Mouse (Mus musculus): ENCODE measurements around the gene Btn2a2. TPM values are rescaled to one million over a fixed set of nuclear protein-coding genes. Genes with fewer than 3 reads are reported as not detected.

The Btn2a2 gene
- polyA plus RNA-seq, 1 experiment from 2014 or later = 0.20 TPM

DNA sequence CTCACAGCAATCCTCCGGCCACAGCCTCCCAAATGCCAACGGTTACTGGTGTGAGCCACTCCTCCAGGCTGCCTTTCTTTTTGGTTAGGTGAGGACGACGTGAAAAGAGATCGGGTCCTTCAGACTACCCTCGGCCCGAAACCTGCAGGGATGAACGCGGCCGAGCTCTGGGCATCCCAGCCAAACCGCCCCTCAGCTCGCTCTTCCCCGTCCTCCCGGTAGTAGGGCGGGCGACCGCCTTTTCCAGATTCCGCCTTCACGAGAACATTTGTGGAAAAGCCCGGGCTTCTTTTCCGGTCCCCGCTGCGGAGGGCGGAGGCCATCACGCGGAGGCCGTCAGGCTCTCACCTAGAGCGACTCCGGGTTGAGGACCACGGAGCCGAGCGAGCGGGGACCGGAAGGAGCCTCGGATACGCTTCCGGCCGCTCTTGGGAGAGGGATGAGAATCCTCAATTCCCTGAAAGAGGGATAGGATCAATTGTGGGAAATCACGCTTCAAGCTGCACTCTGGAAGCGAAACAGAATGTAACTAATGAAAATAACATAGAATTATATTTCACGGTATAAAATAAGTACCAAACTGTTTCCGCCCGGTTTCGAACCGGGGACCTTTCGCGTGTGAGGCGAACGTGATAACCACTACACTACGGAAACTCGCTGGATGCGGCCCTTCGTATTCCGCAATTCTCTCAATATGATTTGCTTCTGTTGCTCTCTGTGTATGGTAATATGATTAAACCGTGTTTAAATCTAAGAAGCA, 42.9 kb downstream of the Btn2a2 start:
- H3K27me3 ChIP-seq (ENCODE audit: control insufficient read depth, insufficient read depth, low read depth, low read length) = no peaks in the 10 kb centered on the region
- H3K36me3 ChIP-seq (ENCODE audit: control insufficient read depth, insufficient read depth, low read length) = no peaks in the 10 kb centered on the region
- peaks cover 4% of the 10 kb centered on the region for H3K4me1 ChIP-seq (replicated peaks; ENCODE audit: control insufficient read depth, insufficient read depth, low read length)
- under 1% methylated on average over 55 of the region's 55 CpGs for WGBS
- H3K9me3 ChIP-seq (ENCODE audit: control insufficient read depth, low read length) = no peaks in the 10 kb centered on the region
- peak overlapping the region; percentile 84 for H3K4me2 ChIP-seq (ENCODE audit: low read depth, low read length)
- peak overlapping the region; percentile 80 for H3K9ac ChIP-seq (ENCODE audit: low read length)
- ATAC-seq (ENCODE audit: low read depth) = peak; percentile 90
- H3K27ac ChIP-seq (ENCODE audit: low read length) = peak overlapping the region; percentile 96
- H3K4me3 ChIP-seq (ENCODE audit: low read length) = peak overlapping the region; percentile 70

DNA sequence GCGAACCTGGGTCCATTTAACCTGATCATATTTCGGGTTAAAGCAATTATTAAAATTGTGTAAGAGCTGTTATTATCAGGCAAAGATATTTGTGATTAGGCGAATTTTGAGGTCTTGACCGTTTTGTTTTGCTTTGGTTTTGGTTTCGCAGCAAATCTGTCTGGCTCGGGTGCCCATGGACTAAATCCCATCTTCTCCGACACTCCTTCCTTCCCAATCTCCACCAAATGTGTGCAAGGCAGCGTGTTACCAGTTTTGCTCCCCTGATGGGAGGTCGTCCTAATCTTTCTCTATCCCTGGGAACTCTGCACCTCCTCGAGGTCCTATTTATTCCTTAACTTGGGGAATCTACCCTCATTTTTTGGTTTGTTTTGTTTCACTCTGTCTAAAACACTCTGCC, 43.5 kb downstream of the Btn2a2 start:
- 2% methylated on average over 10 of the region's 10 CpGs for WGBS
- no peaks in the 10 kb centered on the region for H3K36me3 ChIP-seq (ENCODE audit: control insufficient read depth, insufficient read depth, low read length)
- ATAC-seq (ENCODE audit: low read depth) = 0 out of 2 replicates have a peak, but pooled peaks have one; percentile 3

DNA sequence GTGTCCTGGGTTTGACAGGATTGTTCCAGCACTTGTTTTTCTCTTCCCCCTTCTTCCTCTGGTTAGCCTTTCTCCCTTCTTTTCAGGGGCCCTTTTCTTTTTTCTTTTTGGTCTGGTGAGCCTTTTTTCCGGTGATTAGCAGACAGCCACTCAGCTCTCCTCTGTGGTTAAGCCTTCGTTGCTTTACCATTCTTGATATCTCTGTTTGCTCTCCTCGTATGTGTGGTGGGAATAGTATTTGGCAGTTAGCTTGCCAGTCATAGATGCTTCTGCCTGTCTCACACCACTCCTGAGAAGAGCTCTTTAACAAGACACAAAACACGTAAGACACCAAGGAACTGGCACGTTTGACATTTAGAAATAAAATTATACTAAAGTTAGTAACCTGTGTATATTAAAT, 44.2 kb downstream of the Btn2a2 start:
- Histone ChIP-seq H3K36me3 (ENCODE audit: control insufficient read depth, insufficient read depth, low read length) (no peaks in the 10 kb centered on the region), H3K4me1 (replicated peaks; ENCODE audit: control insufficient read depth, insufficient read depth, low read length) (peaks cover 4% of the 10 kb centered on the region), H3K27me3 (ENCODE audit: control insufficient read depth, insufficient read depth, low read depth, low read length) (no peaks in the 10 kb centered on the region), H3K4me2 (ENCODE audit: low read depth, low read length) (peak overlapping the region; percentile 55; the same call in 1 of the 2 replicates), H3K27ac (ENCODE audit: low read length) (no peak overlapping the region), H3K9ac (ENCODE audit: low read length) (no peak overlapping the region; the same call in 1 of the 2 replicates), H3K9me3 (ENCODE audit: control insufficient read depth, low read length) (no peaks in the 10 kb centered on the region), H3K4me3 (ENCODE audit: low read length) (no peak overlapping the region)
- ATAC-seq (ENCODE audit: low read depth) = no peak
- 43% methylated on average over 5 of the region's 5 CpGs for WGBS

More for the DNA sequence above, 43.5 kb downstream of the Btn2a2 start:
- H3K4me1 ChIP-seq (replicated peaks; ENCODE audit: control insufficient read depth, insufficient read depth, low read length) = peaks cover 4% of the 10 kb centered on the region
- H3K4me2 ChIP-seq (ENCODE audit: low read depth, low read length) = peak overlapping the region; percentile 55
- H3K9ac ChIP-seq (ENCODE audit: low read length) = peak overlapping the region; percentile 80
- peak overlapping the region; percentile 96 for H3K27ac ChIP-seq (ENCODE audit: low read length)
- H3K4me3 ChIP-seq (ENCODE audit: low read length) = peak overlapping the region; percentile 70
- H3K27me3 ChIP-seq (ENCODE audit: control insufficient read depth, insufficient read depth, low read depth, low read length) = no peaks in the 10 kb centered on the region
- H3K9me3 ChIP-seq (ENCODE audit: control insufficient read depth, low read length) = no peaks in the 10 kb centered on the region

DNA sequence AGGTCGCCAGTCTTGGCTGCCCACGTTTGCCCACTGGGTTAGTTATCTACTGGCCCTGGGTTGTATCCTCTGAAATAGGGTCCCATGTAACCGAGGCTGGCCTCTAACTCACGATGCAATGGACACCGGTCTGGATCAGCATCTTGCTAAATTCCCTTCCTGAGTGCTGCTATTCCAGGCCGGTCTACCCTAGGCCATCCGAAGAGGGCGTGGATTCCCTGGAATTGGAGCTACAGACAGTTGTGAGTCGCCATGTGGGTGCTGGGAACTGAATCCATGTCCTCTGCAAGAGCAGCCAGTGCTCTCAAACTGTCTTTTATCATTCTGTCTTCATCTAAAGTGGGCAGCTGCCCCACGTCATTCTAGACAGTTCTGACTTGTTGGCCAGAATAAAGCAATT, 48.8 kb downstream of the Btn2a2 start:
- no peaks in the 10 kb centered on the region for H3K27me3 ChIP-seq (ENCODE audit: control insufficient read depth, insufficient read depth, low read depth, low read length)
- H3K27ac ChIP-seq (ENCODE audit: low read length) = no peak overlapping the region
- H3K4me2 ChIP-seq (ENCODE audit: low read depth, low read length) = no peak overlapping the region
- no peak overlapping the region for H3K9ac ChIP-seq (ENCODE audit: low read length)
- no peaks in the 10 kb centered on the region for H3K36me3 ChIP-seq (ENCODE audit: control insufficient read depth, insufficient read depth, low read length)
- no peak for ATAC-seq (ENCODE audit: low read depth)
- no peak overlapping the region for H3K4me3 ChIP-seq (ENCODE audit: low read length)
- H3K9me3 ChIP-seq (ENCODE audit: control insufficient read depth, low read length) = no peaks in the 10 kb centered on the region
- H3K4me1 ChIP-seq (replicated peaks; ENCODE audit: control insufficient read depth, insufficient read depth, low read length) = peaks cover 9% of the 10 kb centered on the region
- 63% methylated on average over 10 of the region's 10 CpGs for WGBS

DNA sequence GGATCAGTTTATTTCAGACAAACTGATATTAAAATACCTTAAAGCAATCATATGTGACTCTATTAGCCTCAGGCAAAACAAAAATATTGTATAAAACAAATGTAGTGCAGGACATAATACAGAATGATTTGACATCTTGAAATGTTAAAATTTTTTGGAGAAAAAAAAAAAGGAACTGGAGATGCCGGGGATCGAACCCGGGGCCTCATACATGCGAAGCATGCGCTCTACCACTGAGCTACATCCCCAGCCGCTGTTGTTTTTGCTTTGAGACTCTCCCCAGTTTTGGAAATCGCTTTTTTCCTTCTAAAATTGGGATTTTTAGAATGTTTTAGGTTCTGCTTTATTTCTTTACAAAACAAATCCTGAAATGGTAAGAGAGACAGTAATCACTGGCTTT, 50.1 kb downstream of the Btn2a2 start:
- peak overlapping the region; percentile 61 for H3K4me3 ChIP-seq (ENCODE audit: low read length)
- peak; percentile 56; the same call in 1 of the 2 replicates for ATAC-seq (ENCODE audit: low read depth)
- no peaks in the 10 kb centered on the region for H3K36me3 ChIP-seq (ENCODE audit: control insufficient read depth, insufficient read depth, low read length)
- 0 out of 2 replicates have a peak overlapping the region, but pooled peaks have one; percentile 39 for H3K9ac ChIP-seq (ENCODE audit: low read length)
- H3K9me3 ChIP-seq (ENCODE audit: control insufficient read depth, low read length) = no peaks in the 10 kb centered on the region
- peaks cover 5% of the 10 kb centered on the region; the same call in 1 of the 2 replicates for H3K4me1 ChIP-seq (replicated peaks; ENCODE audit: control insufficient read depth, insufficient read depth, low read length)
- 0% methylated on average over 7 of the region's 7 CpGs for WGBS
- peak overlapping the region; percentile 43; the same call in 1 of the 2 replicates for H3K27ac ChIP-seq (ENCODE audit: low read length)
- H3K4me2 ChIP-seq (ENCODE audit: low read depth, low read length) = peak overlapping the region; percentile 64
- no peaks in the 10 kb centered on the region for H3K27me3 ChIP-seq (ENCODE audit: control insufficient read depth, insufficient read depth, low read depth, low read length)

DNA sequence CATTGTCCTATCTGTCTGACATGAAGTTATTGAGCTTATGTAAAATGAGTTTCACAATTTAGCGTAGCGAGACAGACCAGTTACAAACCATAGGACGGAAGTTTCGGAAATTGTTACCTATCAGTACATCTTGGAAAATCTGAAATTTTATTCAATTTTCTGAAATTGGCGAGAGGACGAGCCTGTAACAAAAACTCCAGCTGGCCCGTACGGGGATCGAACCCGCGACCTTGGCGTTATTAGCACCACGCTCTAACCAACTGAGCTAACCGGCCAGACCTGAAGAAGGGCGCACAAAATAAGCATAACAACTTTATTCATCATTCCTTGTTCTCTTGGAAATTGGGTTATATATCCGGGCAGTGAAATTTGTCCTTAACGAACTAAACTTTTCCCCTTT, 50.7 kb downstream of the Btn2a2 start:
- Histone ChIP-seq H3K9me3 (ENCODE audit: control insufficient read depth, low read length) (no peaks in the 10 kb centered on the region), H3K27ac (ENCODE audit: low read length) (peak overlapping the region; percentile 85), H3K4me3 (ENCODE audit: low read length) (peak overlapping the region; percentile 61), H3K27me3 (ENCODE audit: control insufficient read depth, insufficient read depth, low read depth, low read length) (no peaks in the 10 kb centered on the region), H3K4me1 (replicated peaks; ENCODE audit: control insufficient read depth, insufficient read depth, low read length) (peaks cover 5% of the 10 kb centered on the region; the same call in 1 of the 2 replicates), H3K4me2 (ENCODE audit: low read depth, low read length) (peak overlapping the region; percentile 64), H3K36me3 (ENCODE audit: control insufficient read depth, insufficient read depth, low read length) (no peaks in the 10 kb centered on the region), H3K9ac (ENCODE audit: low read length) (peak overlapping the region; percentile 66)
- ATAC-seq (ENCODE audit: low read depth) = peak; percentile 85
- 0% methylated on average over 17 of the region's 17 CpGs for WGBS

DNA sequence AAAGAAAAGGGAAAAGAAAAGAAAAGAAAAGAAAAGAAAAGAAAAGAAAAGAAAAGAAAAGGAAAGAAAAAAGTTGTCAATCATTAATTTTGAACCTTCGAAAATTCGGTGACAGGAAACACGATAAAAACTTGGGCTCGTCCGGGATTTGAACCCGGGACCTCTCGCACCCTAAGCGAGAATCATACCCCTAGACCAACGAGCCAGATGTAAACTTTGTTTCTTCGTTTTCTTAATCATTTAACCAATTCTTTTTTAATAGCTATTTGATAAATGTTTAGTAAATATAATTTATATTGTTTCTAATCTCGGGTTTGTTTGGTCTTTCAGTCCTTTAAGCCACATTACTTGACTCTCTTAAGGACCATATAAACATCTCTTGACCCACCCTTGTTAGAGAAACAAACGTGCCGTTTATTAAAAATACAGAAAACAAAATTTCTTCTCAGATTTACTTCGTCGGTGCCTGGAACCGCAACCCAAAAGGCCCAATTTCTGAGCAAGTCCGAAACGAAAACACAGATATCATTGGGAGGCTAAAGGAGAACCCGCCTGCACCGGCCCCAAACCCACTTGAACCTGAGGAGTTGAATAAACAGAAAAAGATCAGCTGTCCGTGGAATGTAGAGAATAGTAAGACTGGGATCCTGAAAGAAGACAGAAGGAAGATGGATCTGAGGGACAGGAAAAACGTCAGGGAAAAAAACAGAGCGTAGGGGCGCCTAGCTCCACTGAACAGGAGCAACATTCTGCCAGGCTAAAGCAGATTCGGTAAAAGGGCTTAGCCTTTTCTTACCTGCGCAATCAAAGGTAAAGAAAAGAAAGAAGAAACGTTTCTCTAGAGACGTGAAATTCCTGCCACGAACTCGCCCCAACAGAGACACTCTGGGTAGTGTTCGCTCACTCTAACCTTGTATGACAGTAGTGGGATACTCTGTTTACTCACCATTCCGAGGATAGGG, 51.5 kb downstream of the Btn2a2 start:
- peak overlapping the region; percentile 64 for H3K4me2 ChIP-seq (ENCODE audit: low read depth, low read length)
- H3K27ac ChIP-seq (ENCODE audit: low read length) = peak overlapping the region; percentile 85
- WGBS = 0% methylated on average over 32 of the region's 32 CpGs
- H3K9me3 ChIP-seq (ENCODE audit: control insufficient read depth, low read length) = no peaks in the 10 kb centered on the region
- H3K27me3 ChIP-seq (ENCODE audit: control insufficient read depth, insufficient read depth, low read depth, low read length) = no peaks in the 10 kb centered on the region
- peaks cover 5% of the 10 kb centered on the region; the same call in 1 of the 2 replicates for H3K4me1 ChIP-seq (replicated peaks; ENCODE audit: control insufficient read depth, insufficient read depth, low read length)
- H3K9ac ChIP-seq (ENCODE audit: low read length) = peak overlapping the region; percentile 66
- peak overlapping the region; percentile 61 for H3K4me3 ChIP-seq (ENCODE audit: low read length)
- no peaks in the 10 kb centered on the region for H3K36me3 ChIP-seq (ENCODE audit: control insufficient read depth, insufficient read depth, low read length)
- ATAC-seq (ENCODE audit: low read depth) = peak; percentile 21; the same call in 1 of the 2 replicates

DNA sequence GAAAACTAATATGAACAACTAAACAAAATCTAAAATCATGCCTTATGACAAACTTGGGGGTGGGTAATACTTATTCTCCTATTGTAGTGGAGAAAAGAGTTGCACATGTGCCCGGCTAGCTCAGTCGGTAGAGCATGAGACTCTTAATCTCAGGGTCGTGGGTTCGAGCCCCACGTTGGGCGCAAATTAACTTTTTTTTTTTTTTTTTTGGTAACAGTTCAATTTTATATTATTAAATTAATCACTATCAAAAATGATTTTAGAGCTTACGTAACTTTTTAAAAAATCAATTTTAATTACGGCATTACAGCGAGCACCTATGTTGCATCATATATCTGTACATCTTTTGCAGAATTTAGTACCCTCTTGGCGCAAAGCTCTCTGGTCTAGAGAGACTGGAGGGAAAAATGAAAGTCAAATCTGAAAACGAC, 52.4 kb downstream of the Btn2a2 start:
- H3K4me2 ChIP-seq (ENCODE audit: low read depth, low read length) = peak overlapping the region; percentile 72
- no peaks in the 10 kb centered on the region for H3K9me3 ChIP-seq (ENCODE audit: control insufficient read depth, low read length)
- H3K36me3 ChIP-seq (ENCODE audit: control insufficient read depth, insufficient read depth, low read length) = no peaks in the 10 kb centered on the region
- H3K4me1 ChIP-seq (replicated peaks; ENCODE audit: control insufficient read depth, insufficient read depth, low read length) = peaks cover 5% of the 10 kb centered on the region; the same call in 1 of the 2 replicates
- no peak for ATAC-seq (ENCODE audit: low read depth)
- H3K27ac ChIP-seq (ENCODE audit: low read length) = no peak overlapping the region
- H3K27me3 ChIP-seq (ENCODE audit: control insufficient read depth, insufficient read depth, low read depth, low read length) = no peaks in the 10 kb centered on the region
- H3K4me3 ChIP-seq (ENCODE audit: low read length) = peak overlapping the region; percentile 53
- WGBS = under 1% methylated on average over 11 of the region's 11 CpGs
- H3K9ac ChIP-seq (ENCODE audit: low read length) = no peak overlapping the region
